In genomic region chr11:20616103-20616502, GRCm38 (mm10) we compare ENCODE assay signal across 9 mouse cellular contexts.
DNase-seq lines count a peak whose midpoint lies in the region; ATAC-seq and TF ChIP-seq lines count a peak whose summit lies in the region.
"Had no signal": no experiment of that assay in that cellular context is flagged by ENCODE, and none has a peak within 500 bp of the region (broad histone marks: within the 10 kb centered on the region; RNA-seq: fewer than 3 reads in every experiment).

No protein-coding gene starts in this region.

- no peak for TF ChIP-seq CTCF in olfactory bulb, adult 2 months (IDR thresholded peaks at IDR 0.05; ENCODE audit: insufficient read depth, low read depth, low read length)

- H3K4me2 ChIP-seq in kidney, embryonic 14.5 days (replicated peaks; ENCODE audit: low read depth, low read length): no peak overlapping the region
- 0 out of 2 replicates have a peak overlapping the region, but pooled peaks have one; percentile 8 for H3K4me2 ChIP-seq in heart, embryonic 15.5 days

- no peak for TF ChIP-seq POLR2A in olfactory bulb, adult 2 months (IDR thresholded peaks at IDR 0.05; ENCODE audit: insufficient read depth, low read depth, low read length)

- no peaks in the 10 kb centered on the region for H3K27me3 ChIP-seq in kidney, embryonic 14.5 days (ENCODE audit: control insufficient read depth, insufficient read depth, low read length)
- H3K27me3 ChIP-seq in heart, embryonic 15.5 days: no peaks in the 10 kb centered on the region

- no peaks in the 10 kb centered on the region for H3K9me3 ChIP-seq in kidney, embryonic 14.5 days (ENCODE audit: control insufficient read depth, low read length)
- no peaks in the 10 kb centered on the region for H3K9me3 ChIP-seq in heart, embryonic 15.5 days (replicated peaks)

- DNase-seq in kidney, postnatal 10 days: no peak
- DNase-seq in adrenal gland, postnatal 10 days: no peak
- DNase-seq in urinary bladder, postnatal 36 days (ENCODE audit: low spot score in 2 of 2): no peak
- no peak for DNase-seq in gastrocnemius, postnatal 25 days
- DNase-seq: right cerebral cortex, postnatal 4 days had no signal

- no peak for ATAC-seq in kidney, embryonic 14.5 days (ENCODE audit: low FRiP score, low TSS enrichment)
- ATAC-seq in activated CD4-positive, CD25-positive, alpha-beta regulatory T cell, adult 4 months: peak; percentile 75
- ATAC-seq in heart, embryonic 15.5 days (replicated peaks; ENCODE audit: insufficient number of reproducible peaks, insufficient read depth, low FRiP score, low read depth): 0 out of 2 replicates have a peak, but pooled peaks have one; percentile 55

- no peak overlapping the region for H3K4me3 ChIP-seq in kidney, embryonic 14.5 days (ENCODE audit: low read length)
- no peak overlapping the region for H3K4me3 ChIP-seq in heart, embryonic 15.5 days
- H3K4me3 ChIP-seq in olfactory bulb, adult 2 months (ENCODE audit: insufficient read depth, low read depth, low read length): no peak overlapping the region

- no peaks in the 10 kb centered on the region for H3K36me3 ChIP-seq in kidney, embryonic 14.5 days (ENCODE audit: control insufficient read depth, insufficient read depth, low read length)
- H3K36me3 ChIP-seq in heart, embryonic 15.5 days: no peaks in the 10 kb centered on the region

- H3K4me1 ChIP-seq in kidney, embryonic 14.5 days (ENCODE audit: control insufficient read depth, insufficient read depth, low read length): peaks cover 3% of the 10 kb centered on the region; the same call in 1 of the 2 replicates
- H3K4me1 ChIP-seq in heart, embryonic 15.5 days (replicated peaks): peaks cover 19% of the 10 kb centered on the region
- peaks cover 16% of the 10 kb centered on the region for H3K4me1 ChIP-seq in olfactory bulb, adult 2 months (ENCODE audit: control insufficient read depth, insufficient read depth, low read length)

- peak overlapping the region; percentile 59; the same call in 1 of the 2 replicates for H3K27ac ChIP-seq in kidney, embryonic 14.5 days (ENCODE audit: low read depth, low read length)
- peak overlapping the region; percentile 78 for H3K27ac ChIP-seq in heart, embryonic 15.5 days
- peak overlapping the region; percentile 96 for H3K27ac ChIP-seq in olfactory bulb, adult 2 months (ENCODE audit: insufficient read depth, low read depth, low read length)

- no peak overlapping the region for H3K9ac ChIP-seq in kidney, embryonic 14.5 days (ENCODE audit: low read depth, low read length)
- H3K9ac ChIP-seq in heart, embryonic 15.5 days: no peak overlapping the region

- 67% methylated on average over 3 of the region's 3 CpGs for WGBS in kidney, embryonic 14.5 days
- 36% methylated on average over 3 of the region's 3 CpGs for WGBS in heart, embryonic 15.5 days
- 19% methylated on average over 3 of the region's 3 CpGs for WGBS in olfactory bulb, adult 2 months
